Mouse (Mus musculus) kidney, postnatal 25 days (tissue): ENCODE measurements around the gene Olfr262.
"Not testable (repeated sequence)": the region's sequence is repeated elsewhere in the genome, so short reads cannot be mapped to it uniquely, and the experiment has no call there.

Source experiments
- DNase-seq, 2 experiments: peaks; one replicate each; pipeline ENCODE4 v3.0.0; 2021; ENCODE audit warnings: mixed read lengths in 2 of 2

The Olfr262 gene

GRCm38 (mm10) chr19:12241559-12241958 lies at the start of gene Olfr262:
TSS of gene Olfr262 (minus strand) at chr19:12241659.
- no peak for DNase-seq

DNA sequence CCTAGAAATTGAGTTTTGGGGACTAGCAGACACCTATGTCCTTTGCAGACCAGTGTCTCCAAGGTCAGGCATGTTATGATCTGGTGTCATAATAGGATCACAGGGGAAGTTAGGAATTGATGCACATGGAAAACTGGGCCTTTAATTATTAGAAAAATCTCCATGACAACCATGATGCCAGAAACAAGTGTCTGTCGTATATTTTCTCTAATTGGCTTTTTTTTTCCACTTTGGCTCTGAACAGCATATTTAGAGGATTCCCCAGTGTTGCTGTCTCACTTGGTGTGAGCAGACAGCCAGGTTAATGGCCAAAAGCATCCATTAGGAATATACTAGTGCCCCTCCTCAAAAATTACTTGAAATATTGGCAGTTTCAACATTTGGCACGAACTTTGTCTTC lies 38.1 kb upstream of the Olfr262 start, which contains the start of gene Olfr1434:
Gene Olfr1434, plus strand, starts transcription at position 301 of the 400 bp plus-strand sequence.
- no peak for DNase-seq

GRCm38 (mm10) chr19:12260732-12261131 lies 19.3 kb upstream of the Olfr262 start, which contains the start of gene Olfr235:
TSS of gene Olfr235 (plus strand) at chr19:12261032.
- no peak for DNase-seq

- not testable (repeated sequence) for DNase-seq
Observed at GRCm38 (mm10) chr19:12232496-12232895, 9.0 kb downstream of the Olfr262 start, which contains the start of gene Olfr1432. TSS of gene Olfr1432 (minus strand) at chr19:12232596.

- no peak for DNase-seq
Observed at GRCm38 (mm10) chr19:12200334-12200733, 41.1 kb downstream of the Olfr262 start, which contains the start of gene Olfr1431. TSS of gene Olfr1431 (plus strand) at chr19:12200634.

GRCm38 (mm10) chr19:12199076-12199475 lies 42.4 kb downstream of the Olfr262 start:
- DNase-seq, result not testable (repeated sequence)
